Mouse (Mus musculus) urinary bladder, adult 2 months (tissue): ENCODE measurements around the gene Vmn1r20. TPM values are rescaled to one million over a fixed set of nuclear protein-coding genes. Genes with fewer than 3 reads are reported as not detected.
"Not testable (repeated sequence)": the region's sequence is repeated elsewhere in the genome, so short reads cannot be mapped to it uniquely, and the experiment has no call there.

Experiments used
- DNase-seq: peaks from one replicate; pipeline ENCODE4 v3.0.0; 2022; ENCODE audit warnings: low spot score
- polyA plus RNA-seq: library from polyadenylated mRNA; depleted of rRNA; stranded (reverse); fragments of >200 nt; gene quantifications from 2 replicates; pipeline ENCODE4 v1.2.3, GENCODE M21; 2012; rRNA removed

Gene Vmn1r20
- polyA plus RNA-seq, result not detected in 2 replicates

DNA sequence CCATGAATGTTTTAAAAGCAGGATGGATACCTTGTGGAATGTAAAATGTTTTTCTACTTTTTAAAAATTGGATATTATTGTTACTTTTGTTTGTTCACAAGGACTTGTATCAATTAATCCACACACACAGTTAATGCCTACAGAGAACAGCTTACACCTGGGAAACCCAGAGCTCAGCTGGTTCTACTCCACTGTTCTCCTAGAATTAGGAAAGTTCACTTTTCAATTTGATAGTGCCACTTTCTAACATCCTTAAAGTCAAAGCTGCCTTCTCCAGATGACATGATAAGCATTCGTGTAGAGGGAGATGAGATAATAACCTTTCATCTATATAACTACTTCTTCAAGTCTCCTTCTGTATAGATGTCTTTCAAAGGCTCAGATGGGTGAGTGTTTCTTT lies at the start of gene Vmn1r20:
TSS of gene Vmn1r20 (plus strand) at position 301 of the 400 bp plus-strand sequence.
- no peak for DNase-seq

DNA sequence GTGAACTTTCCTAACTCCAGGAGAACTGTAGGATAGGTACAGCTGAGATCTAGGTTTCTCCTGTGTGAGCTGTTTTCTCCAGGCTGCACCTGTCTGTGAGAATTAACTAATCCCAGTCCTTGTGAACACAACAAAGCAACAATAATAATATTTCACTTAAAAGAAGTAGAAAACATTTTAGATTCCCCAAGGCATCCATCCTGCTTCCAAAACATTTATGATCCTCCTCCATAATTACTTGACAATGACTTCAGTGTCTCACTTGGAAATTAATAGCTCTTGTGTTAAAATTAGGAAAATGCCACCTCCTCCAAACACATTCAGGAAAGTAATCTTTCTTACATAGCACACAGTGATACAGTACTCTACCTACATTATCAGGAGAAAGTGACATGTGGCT lies 33.0 kb upstream of the Vmn1r20 start, which contains the start of gene Vmn1r18:
TSS of gene Vmn1r18 (minus strand) at position 101 of the 400 bp plus-strand sequence.
- DNase-seq, result no peak

- not testable (repeated sequence) for DNase-seq
Measured at GRCm38 (mm10) chr6:57403480-57403879, 25.2 kb upstream of the Vmn1r20 start, which contains the start of gene Vmn1r19. Gene Vmn1r19, plus strand, starts transcription at chr6:57403780.

- no peak for DNase-seq
Measured at GRCm38 (mm10) chr6:57431196-57431595, 2.5 kb downstream of the Vmn1r20 start.

- not testable (repeated sequence) for DNase-seq
Measured at GRCm38 (mm10) chr6:57468161-57468560, 39.4 kb downstream of the Vmn1r20 start.

Other genes with a start within 250 kb of the Vmn1r20 start
- gene Vmn1r13, start 225.6 kb upstream of the Vmn1r20 start, polyA plus RNA-seq, result not detected in 2 replicates
- not detected in 2 replicates for gene Vmn1r14, start 197.2 kb upstream of the Vmn1r20 start, polyA plus RNA-seq
- gene Vmn1r15, start 171.0 kb upstream of the Vmn1r20 start, polyA plus RNA-seq, result not detected in 2 replicates
- gene Vmn1r16, start 99.4 kb upstream of the Vmn1r20 start, polyA plus RNA-seq, result not detected in 2 replicates
- gene Vmn1r17, start 65.2 kb upstream of the Vmn1r20 start, polyA plus RNA-seq, result not detected in 2 replicates
- gene Vmn1r18, start 33.1 kb upstream of the Vmn1r20 start, polyA plus RNA-seq, result not detected in 2 replicates
- gene Vmn1r19, start 25.1 kb upstream of the Vmn1r20 start, polyA plus RNA-seq, result not detected in 2 replicates
- 7.0 and 7.7 TPM in 2 replicates for gene Ppm1k, start 106.5 kb downstream of the Vmn1r20 start, polyA plus RNA-seq
- 5.7 and 6.4 TPM in 2 replicates for gene Herc6, start 152.1 kb downstream of the Vmn1r20 start, polyA plus RNA-seq